Mouse (Mus musculus) midbrain, embryonic 15.5 days (tissue): ENCODE measurements around the gene Bmper. TPM values are rescaled to one million over a fixed set of nuclear protein-coding genes. Genes with fewer than 3 reads are reported as not detected.
A peak's percentile ranks its signal among the peaks of the same experiment; 100 is the strongest.

ENCODE experiments used
- ATAC-seq: fragments of 200-750 bp; cut with Nextera tagmentation; replicated peaks from 2 replicates; pipeline ENCODE4 v1.8.0; 2017; ENCODE audit warnings: moderate TSS enrichment
- H3K27ac ChIP-seq: fragments of 300-500 bp; sonication (generic); 2 replicates; pipeline ENCODE4 v1.5.1; 2015; ENCODE audit warnings: mild to moderate bottlenecking, inconsistent platforms
- H3K27me3 ChIP-seq: fragments of 300-500 bp; sonication (generic); replicated peaks from 2 replicates; pipeline ENCODE4 v1.6.1; 2015; ENCODE audit warnings: inconsistent platforms
- H3K36me3 ChIP-seq: fragments of 300-500 bp; sonication (generic); replicated peaks from 2 replicates; pipeline ENCODE4 v1.6.1; 2015; ENCODE audit warnings: inconsistent platforms
- H3K4me1 ChIP-seq: fragments of 300-500 bp; sonication (generic); 2 replicates; pipeline ENCODE4 v1.6.1; 2015; ENCODE audit warnings: inconsistent platforms
- H3K4me2 ChIP-seq: fragments of 300-500 bp; sonication (generic); 2 replicates; pipeline ENCODE4 v1.6.1; 2015; ENCODE audit warnings: inconsistent platforms, mild to moderate bottlenecking, moderate library complexity
- H3K4me3 ChIP-seq: fragments of 300-500 bp; sonication (generic); 2 replicates; pipeline ENCODE4 v1.5.1; 2015; ENCODE audit warnings: mild to moderate bottlenecking, inconsistent platforms
- H3K9ac ChIP-seq: fragments of 300-500 bp; sonication (generic); 2 replicates; pipeline ENCODE4 v1.6.1; 2015; ENCODE audit warnings: mild to moderate bottlenecking, inconsistent platforms
- H3K9me3 ChIP-seq: fragments of 300-500 bp; sonication (generic); 2 replicates; pipeline ENCODE4 v1.6.1; 2016; ENCODE audit warnings: inconsistent platforms
- WGBS: fragments of 180-500 bp; shearing (Covaris S2); methylation state at CpG from one replicate; pipeline ENCODE4 v1.1.7; 2015; ENCODE audit warnings: mixed read lengths; 5-methylcytosine and 5-hydroxymethylcytosine counted together
- polyA plus RNA-seq: library from polyadenylated mRNA; unstranded; fragments of >200 nt; fragmentation: Nextera tagmentation; extraction: Ambion mirVana; gene quantifications from 2 replicates; pipeline ENCODE4 v1.2.1, GENCODE M21; 2015

Gene Bmper
- polyA plus RNA-seq, 1 experiment from 2014 or later, result 7.1 TPM

- H3K4me1 ChIP-seq, result no peaks in the 10 kb centered on the region
- no peak overlapping the region for H3K9ac ChIP-seq
- no peaks in the 10 kb centered on the region for H3K36me3 ChIP-seq
- H3K4me2 ChIP-seq, result no peak overlapping the region
- H3K27me3 ChIP-seq, result no peaks in the 10 kb centered on the region
- no peak overlapping the region for H3K27ac ChIP-seq
- H3K9me3 ChIP-seq, result no peaks in the 10 kb centered on the region
- no peak for ATAC-seq
- 83% methylated on average over 3 of the region's 3 CpGs for WGBS
- no peak overlapping the region for H3K4me3 ChIP-seq
Observed at GRCm38 (mm10) chr9:23390118-23390517, 167.2 kb downstream of the Bmper start.

- 79% methylated on average over 6 of the region's 6 CpGs for WGBS
- Histone ChIP-seq H3K4me3 (no peak overlapping the region), H3K27me3 (no peaks in the 10 kb centered on the region), H3K4me1 (no peaks in the 10 kb centered on the region), H3K27ac (no peak overlapping the region), H3K9me3 (no peaks in the 10 kb centered on the region), H3K4me2 (no peak overlapping the region), H3K9ac (no peak overlapping the region), H3K36me3 (no peaks in the 10 kb centered on the region)
- ATAC-seq, result no peak; the same call in 1 of the 2 replicates
Observed at GRCm38 (mm10) chr9:23394652-23395317, 171.9 kb downstream of the Bmper start.

GRCm38 (mm10) chr9:23396186-23396585 is 173.3 kb downstream of the Bmper start:
- Histone ChIP-seq H3K4me2 (no peak overlapping the region), H3K27ac (no peak overlapping the region), H3K36me3 (no peaks in the 10 kb centered on the region), H3K27me3 (no peaks in the 10 kb centered on the region), H3K9ac (no peak overlapping the region), H3K4me3 (no peak overlapping the region), H3K9me3 (no peaks in the 10 kb centered on the region), H3K4me1 (no peaks in the 10 kb centered on the region)
- no peak for ATAC-seq
- 87% methylated on average over 7 of the region's 7 CpGs for WGBS

- H3K9ac ChIP-seq, result no peak overlapping the region
- no peaks in the 10 kb centered on the region for H3K4me1 ChIP-seq
- no peaks in the 10 kb centered on the region for H3K36me3 ChIP-seq
- ATAC-seq, result no peak
- H3K4me3 ChIP-seq, result no peak overlapping the region
- WGBS, result 94% methylated on average over 3 of the region's 3 CpGs
- no peaks in the 10 kb centered on the region for H3K9me3 ChIP-seq
- H3K27ac ChIP-seq, result no peak overlapping the region
- H3K27me3 ChIP-seq, result no peaks in the 10 kb centered on the region
- no peak overlapping the region for H3K4me2 ChIP-seq
Observed at GRCm38 (mm10) chr9:23397876-23398275, 175.0 kb downstream of the Bmper start.

GRCm38 (mm10) chr9:23399638-23400284 is 176.9 kb downstream of the Bmper start:
- no peak for ATAC-seq
- Histone ChIP-seq H3K27me3 (no peaks in the 10 kb centered on the region), H3K9me3 (no peaks in the 10 kb centered on the region), H3K27ac (no peak overlapping the region), H3K4me1 (no peaks in the 10 kb centered on the region), H3K36me3 (no peaks in the 10 kb centered on the region), H3K4me3 (no peak overlapping the region), H3K9ac (no peak overlapping the region), H3K4me2 (no peak overlapping the region)
- 84% methylated on average over 6 of the region's 6 CpGs for WGBS

- no peak overlapping the region for H3K4me2 ChIP-seq
- H3K4me1 ChIP-seq, result no peaks in the 10 kb centered on the region
- no peaks in the 10 kb centered on the region for H3K27me3 ChIP-seq
- WGBS, result 85% methylated on average over 6 of the region's 6 CpGs
- no peaks in the 10 kb centered on the region for H3K36me3 ChIP-seq
- no peak for ATAC-seq
- no peaks in the 10 kb centered on the region for H3K9me3 ChIP-seq
- H3K4me3 ChIP-seq, result no peak overlapping the region
- H3K9ac ChIP-seq, result no peak overlapping the region
- no peak overlapping the region for H3K27ac ChIP-seq
Observed at GRCm38 (mm10) chr9:23407416-23407815, 184.5 kb downstream of the Bmper start.

GRCm38 (mm10) chr9:23407935-23408781 is 185.3 kb downstream of the Bmper start:
- Histone ChIP-seq H3K36me3 (no peaks in the 10 kb centered on the region), H3K4me2 (no peak overlapping the region), H3K9ac (no peak overlapping the region), H3K27ac (peak overlapping the region; percentile 5; the same call in 1 of the 2 replicates), H3K4me3 (no peak overlapping the region), H3K9me3 (no peaks in the 10 kb centered on the region), H3K27me3 (no peaks in the 10 kb centered on the region), H3K4me1 (no peaks in the 10 kb centered on the region)
- WGBS, result 37% methylated on average over 3 of the region's 3 CpGs
- peak; percentile 66; the same call in 1 of the 2 replicates for ATAC-seq

GRCm38 (mm10) chr9:23410567-23410966 is 187.7 kb downstream of the Bmper start:
- 78% methylated on average over 2 of the region's 2 CpGs for WGBS
- Histone ChIP-seq H3K36me3 (no peaks in the 10 kb centered on the region), H3K4me1 (no peaks in the 10 kb centered on the region), H3K4me2 (no peak overlapping the region), H3K27ac (no peak overlapping the region), H3K4me3 (no peak overlapping the region), H3K9me3 (no peaks in the 10 kb centered on the region), H3K9ac (no peak overlapping the region), H3K27me3 (no peaks in the 10 kb centered on the region)
- no peak for ATAC-seq

GRCm38 (mm10) chr9:23412956-23413355 is 190.1 kb downstream of the Bmper start:
- 0 out of 2 replicates have a peak, but pooled peaks cover 5% of the 10 kb centered on the region for H3K9me3 ChIP-seq
- no peak overlapping the region for H3K4me2 ChIP-seq
- H3K4me1 ChIP-seq, result no peaks in the 10 kb centered on the region
- WGBS, result 63% methylated on average over 2 of the region's 2 CpGs
- H3K27ac ChIP-seq, result no peak overlapping the region
- no peaks in the 10 kb centered on the region for H3K36me3 ChIP-seq
- no peaks in the 10 kb centered on the region for H3K27me3 ChIP-seq
- no peak overlapping the region for H3K4me3 ChIP-seq
- H3K9ac ChIP-seq, result no peak overlapping the region
- ATAC-seq, result no peak

- Histone ChIP-seq H3K9me3 (0 out of 2 replicates have a peak, but pooled peaks cover 5% of the 10 kb centered on the region), H3K9ac (no peak overlapping the region), H3K4me2 (no peak overlapping the region), H3K4me3 (no peak overlapping the region), H3K27me3 (no peaks in the 10 kb centered on the region), H3K4me1 (no peaks in the 10 kb centered on the region), H3K27ac (no peak overlapping the region), H3K36me3 (no peaks in the 10 kb centered on the region)
- ATAC-seq, result no peak
- 94% methylated on average over 2 of the region's 2 CpGs for WGBS
Observed at GRCm38 (mm10) chr9:23419107-23419506, 196.2 kb downstream of the Bmper start.

- H3K27me3 ChIP-seq, result no peaks in the 10 kb centered on the region
- no peak overlapping the region for H3K27ac ChIP-seq
- ATAC-seq, result no peak
- H3K9ac ChIP-seq, result no peak overlapping the region
- no peaks in the 10 kb centered on the region for H3K4me1 ChIP-seq
- no peak overlapping the region for H3K4me3 ChIP-seq
- no peak overlapping the region for H3K4me2 ChIP-seq
- H3K9me3 ChIP-seq, result no peaks in the 10 kb centered on the region
- WGBS, result 85% methylated on average over 1 of the region's 1 CpGs
- no peaks in the 10 kb centered on the region for H3K36me3 ChIP-seq
Observed at GRCm38 (mm10) chr9:23423748-23424147, 200.9 kb downstream of the Bmper start.

GRCm38 (mm10) chr9:23432631-23433030 is 209.8 kb downstream of the Bmper start:
- no peaks in the 10 kb centered on the region for H3K4me1 ChIP-seq
- H3K4me3 ChIP-seq, result no peak overlapping the region
- H3K27me3 ChIP-seq, result no peaks in the 10 kb centered on the region
- no peak overlapping the region for H3K27ac ChIP-seq
- WGBS, result 72% methylated on average over 2 of the region's 2 CpGs
- H3K9ac ChIP-seq, result no peak overlapping the region
- H3K36me3 ChIP-seq, result no peaks in the 10 kb centered on the region
- H3K4me2 ChIP-seq, result no peak overlapping the region
- ATAC-seq, result no peak
- no peaks in the 10 kb centered on the region for H3K9me3 ChIP-seq
